ENCODE assay signal across 7 mouse cellular contexts in the genomic region with DNA sequence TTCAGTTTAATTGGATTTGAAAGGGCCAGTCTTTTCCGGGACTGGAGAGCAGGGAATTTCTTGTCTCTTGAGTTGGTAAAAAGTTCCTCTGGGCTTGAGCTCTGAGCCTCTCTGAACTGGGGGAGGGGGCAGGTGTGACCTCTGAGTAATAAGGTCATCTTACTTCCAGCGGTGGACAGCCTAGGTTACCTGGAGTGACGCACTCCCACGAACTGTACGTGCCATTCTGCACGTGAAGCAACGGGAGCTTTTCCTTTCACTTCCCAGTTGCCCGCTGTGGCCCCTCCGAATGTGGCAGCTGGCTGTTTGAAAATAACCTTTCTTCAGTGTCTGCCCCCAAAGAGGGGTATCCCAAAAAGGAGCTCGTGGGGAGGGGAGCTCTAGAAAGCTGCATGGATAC. TPM values are rescaled to one million over a fixed set of nuclear protein-coding genes. Genes with fewer than 3 reads are reported as not detected.
A peak's percentile ranks its signal among the peaks of the same experiment; 100 is the strongest.
DNase-seq lines count a peak whose midpoint lies in the region; ATAC-seq lines count a peak whose summit lies in the region.

No protein-coding gene starts in this region.

- H3K4me2 ChIP-seq in forebrain, embryonic 12.5 days, result peak overlapping the region; percentile 32
- H3K4me2 ChIP-seq in liver, embryonic 13.5 days, result peak overlapping the region; percentile 36

- H3K36me3 ChIP-seq in megakaryocyte, embryonic 14.5 days (replicated peaks; ENCODE audit: low read length), result no peaks in the 10 kb centered on the region
- H3K36me3 ChIP-seq in forebrain, embryonic 12.5 days (replicated peaks), result no peaks in the 10 kb centered on the region
- H3K36me3 ChIP-seq in liver, embryonic 13.5 days, result no peaks in the 10 kb centered on the region

- H3K9me3 ChIP-seq in megakaryocyte, embryonic 14.5 days, result no peaks in the 10 kb centered on the region
- H3K9me3 ChIP-seq in forebrain, embryonic 12.5 days, result no peaks in the 10 kb centered on the region
- H3K9me3 ChIP-seq in liver, embryonic 13.5 days (replicated peaks), result no peaks in the 10 kb centered on the region

- peak overlapping the region; percentile 88 for H3K4me3 ChIP-seq in megakaryocyte, embryonic 14.5 days (replicated peaks)
- no peak overlapping the region for H3K4me3 ChIP-seq in forebrain, embryonic 12.5 days (replicated peaks)
- peak overlapping the region; percentile 18; the same call in 1 of the 2 replicates for H3K4me3 ChIP-seq in liver, embryonic 13.5 days (replicated peaks)

- no peak overlapping the region for H3K27ac ChIP-seq in forebrain, embryonic 12.5 days
- H3K27ac ChIP-seq in liver, embryonic 13.5 days, result no peak overlapping the region

- H3K27me3 ChIP-seq in megakaryocyte, embryonic 14.5 days (replicated peaks), result peaks cover 26% of the 10 kb centered on the region
- peaks cover 60% of the 10 kb centered on the region for H3K27me3 ChIP-seq in forebrain, embryonic 12.5 days
- H3K27me3 ChIP-seq in liver, embryonic 13.5 days, result peaks cover 58% of the 10 kb centered on the region

- no peak for ATAC-seq in megakaryocyte, adult 5-6 weeks (ENCODE audit: poor library complexity, severe bottlenecking)
- no peak for ATAC-seq in forebrain, embryonic 12.5 days (ENCODE audit: low FRiP score)
- ATAC-seq in liver, embryonic 13.5 days (ENCODE audit: low read depth), result no peak

- no peak for DNase-seq in liver, embryonic 13.5 days
- no peak for DNase-seq in urinary bladder, adult 18-20 months (ENCODE audit: low spot score in 2 of 2)
- no peak for DNase-seq in layer of hippocampus, postnatal 10 days (ENCODE audit: low spot score in 2 of 2)
- DNase-seq in cerebellum, postnatal 36 days, result no peak

- H3K4me1 ChIP-seq in megakaryocyte, embryonic 14.5 days, result peaks cover 69% of the 10 kb centered on the region
- H3K4me1 ChIP-seq in forebrain, embryonic 12.5 days, result peaks cover 32% of the 10 kb centered on the region
- peaks cover 28% of the 10 kb centered on the region for H3K4me1 ChIP-seq in liver, embryonic 13.5 days (replicated peaks)

- 2% methylated on average over 10 of the region's 10 CpGs for WGBS in forebrain, embryonic 12.5 days
- WGBS in liver, embryonic 13.5 days (ENCODE audit: insufficient replicate concordance), result 3% methylated on average over 10 of the region's 10 CpGs

- H3K9ac ChIP-seq in forebrain, embryonic 12.5 days, result no peak overlapping the region
- H3K9ac ChIP-seq in liver, embryonic 13.5 days, result no peak overlapping the region

RNA-seq across cellular contexts. Expression of a gene that starts 1.8 kb away (rescaled TPM):
- 0.41 TPM in 1 of 2 replicates, not detected in the other for polyA plus RNA-seq in megakaryocyte, embryonic 14.5 days (2012; ENCODE audit: insufficient read depth, low replicate concordance)
- total RNA-seq in megakaryocyte, adult 5-6 weeks (2015), result 2.4 and 3.0 TPM in 2 replicates
- 3.8 and 4.5 TPM in 2 replicates for total RNA-seq in megakaryocyte, adult 5-6 weeks (2017)
- polyA plus RNA-seq in forebrain, embryonic 12.5 days (2016; fragmentation: Nextera tagmentation; extraction: Ambion mirVana), result 2.2 TPM in 2 replicates
- polyA plus RNA-seq in liver, embryonic 13.5 days (2015; fragmentation: Nextera tagmentation; extraction: Ambion mirVana), result 1.4 and 1.9 TPM in 2 replicates
- total RNA-seq in layer of hippocampus, postnatal 10 days (2021), result 1 to 10 TPM; 2.2 to 2.3 TPM
